Mouse (Mus musculus): ENCODE data around the gene Rhbdl1.

- no peak for TF ChIP-seq POLR2A (IDR thresholded peaks at IDR 0.05; ENCODE audit: extremely low read depth, insufficient read depth, low read length)
- TF ChIP-seq CTCF (IDR thresholded peaks at IDR 0.05; ENCODE audit: low read depth, low read length) = no peak
Measured at GRCm38 (mm10) chr17:25831451-25832281, 5.4 kb downstream of the Rhbdl1 start.

Measured in liver, adult 2 months (tissue).